Mouse (Mus musculus) neural tube, embryonic 15.5 days (tissue): ENCODE data around the gene Thsd4. TPM values are rescaled to one million over a fixed set of nuclear protein-coding genes. Genes with fewer than 3 reads are reported as not detected.
A peak's percentile ranks its signal among the peaks of the same experiment; 100 is the strongest.

ENCODE experiments used
- ATAC-seq: fragments of 200-750 bp; cut with Nextera tagmentation; 2 replicates; pipeline ENCODE4 v1.8.0; 2017; ENCODE audit warnings: mild to moderate bottlenecking, moderate TSS enrichment, moderate library complexity; ENCODE audit not compliant: low FRiP score
- H3K27ac ChIP-seq: fragments of 300-500 bp; sonication (generic); replicated peaks from 2 replicates; pipeline ENCODE4 v1.5.1; 2015; ENCODE audit warnings: mild to moderate bottlenecking, inconsistent platforms
- H3K27me3 ChIP-seq: fragments of 300-500 bp; sonication (generic); replicated peaks from 2 replicates; pipeline ENCODE4 v1.6.1; 2015; ENCODE audit warnings: inconsistent platforms
- H3K36me3 ChIP-seq: fragments of 300-500 bp; sonication (generic); 2 replicates; pipeline ENCODE4 v1.6.1; 2015; ENCODE audit warnings: inconsistent platforms
- H3K4me1 ChIP-seq: fragments of 300-500 bp; sonication (generic); 2 replicates; pipeline ENCODE4 v1.6.1; 2015; ENCODE audit warnings: inconsistent platforms
- H3K4me2 ChIP-seq: fragments of 300-500 bp; sonication (generic); 2 replicates; pipeline ENCODE4 v1.6.1; 2015; ENCODE audit warnings: inconsistent platforms, mild to moderate bottlenecking, moderate library complexity
- H3K4me3 ChIP-seq: fragments of 300-500 bp; sonication (generic); replicated peaks from 2 replicates; pipeline ENCODE4 v1.5.1; 2015; ENCODE audit warnings: mild to moderate bottlenecking, inconsistent platforms
- H3K9ac ChIP-seq: fragments of 300-500 bp; sonication (generic); replicated peaks from 2 replicates; pipeline ENCODE4 v1.6.1; 2015; ENCODE audit warnings: mild to moderate bottlenecking, inconsistent platforms
- H3K9me3 ChIP-seq: fragments of 300-500 bp; sonication (generic); replicated peaks from 2 replicates; pipeline ENCODE4 v1.6.1; 2016; ENCODE audit warnings: inconsistent platforms
- WGBS: fragments of 180-500 bp; shearing (Covaris S2); methylation state at CpG from one replicate; pipeline ENCODE4 v1.1.7; 2015; ENCODE audit warnings: mixed read lengths; 5-methylcytosine and 5-hydroxymethylcytosine counted together
- polyA plus RNA-seq: library from polyadenylated mRNA; unstranded; fragments of >200 nt; fragmentation: Nextera tagmentation; extraction: Ambion mirVana; gene quantifications from 2 replicates; pipeline ENCODE4 v1.2.1, GENCODE M21; 2015

Gene Thsd4
- polyA plus RNA-seq, 1 experiment from 2014 or later: 6.8 TPM

DNA sequence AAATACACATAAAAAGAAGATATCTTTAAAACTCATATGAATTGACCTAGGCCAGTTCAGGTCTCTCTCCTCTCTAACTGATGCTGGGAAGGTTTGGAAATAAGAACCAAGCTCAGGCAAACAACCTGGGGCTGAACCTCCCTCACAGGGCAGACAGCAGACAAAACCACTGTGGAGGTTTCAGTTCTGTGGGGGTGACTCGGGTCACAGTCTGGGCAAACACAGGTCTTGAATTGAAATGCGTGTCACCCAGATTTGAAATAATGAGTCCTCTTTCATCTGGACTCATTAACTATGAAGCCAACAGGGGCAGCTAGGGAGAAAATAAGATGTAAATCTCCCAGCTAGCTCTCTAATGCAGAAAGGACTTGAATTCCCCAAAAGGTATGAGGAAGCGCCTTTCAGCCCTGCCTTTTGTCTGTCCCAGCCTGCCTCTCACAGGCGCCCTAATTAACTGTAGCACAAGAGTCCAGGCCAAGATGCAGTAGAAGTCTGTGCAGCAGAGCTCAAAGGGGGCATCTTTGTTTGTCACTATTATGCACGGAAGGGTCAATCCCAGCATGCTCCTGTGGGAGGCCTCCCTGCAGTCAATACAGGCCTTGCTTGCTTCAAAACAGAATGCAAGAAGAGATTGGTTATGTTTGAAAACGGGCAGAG, 297.7 kb downstream of the Thsd4 start:
- Histone ChIP-seq H3K9ac (no peak overlapping the region), H3K27me3 (no peaks in the 10 kb centered on the region), H3K36me3 (no peaks in the 10 kb centered on the region), H3K9me3 (no peaks in the 10 kb centered on the region), H3K4me2 (no peak overlapping the region), H3K4me3 (no peak overlapping the region), H3K27ac (0 out of 2 replicates have a peak overlapping the region, but pooled peaks have one; percentile 37), H3K4me1 (peaks cover 11% of the 10 kb centered on the region; the same call in 1 of the 2 replicates)
- WGBS: 15% methylated on average over 6 of the region's 6 CpGs
- no peak for ATAC-seq

DNA sequence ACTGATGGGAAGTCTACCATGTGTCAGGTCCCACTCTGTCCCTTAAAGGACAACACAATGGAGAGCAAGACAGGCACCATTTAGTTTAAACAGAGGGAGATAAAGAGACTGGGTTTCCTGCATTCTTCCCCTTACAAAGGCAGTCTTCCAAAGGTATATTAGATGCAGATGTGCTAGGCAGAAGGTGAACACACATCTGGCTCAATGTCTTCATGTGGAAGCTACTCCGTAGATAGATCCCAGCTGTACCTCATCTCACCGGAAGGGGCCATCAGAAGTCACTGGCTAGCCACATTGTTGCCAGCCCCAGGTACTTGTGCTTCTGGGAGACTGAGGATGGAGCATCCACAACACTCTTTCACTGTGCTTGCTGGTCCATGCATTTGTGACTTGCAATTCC, 301.4 kb downstream of the Thsd4 start:
- Histone ChIP-seq H3K4me3 (no peak overlapping the region), H3K36me3 (no peaks in the 10 kb centered on the region), H3K9me3 (no peaks in the 10 kb centered on the region), H3K4me1 (peaks cover 6% of the 10 kb centered on the region; the same call in 1 of the 2 replicates), H3K4me2 (no peak overlapping the region), H3K9ac (no peak overlapping the region), H3K27ac (no peak overlapping the region), H3K27me3 (no peaks in the 10 kb centered on the region)
- no peak for ATAC-seq
- 91% methylated on average over 2 of the region's 2 CpGs for WGBS

DNA sequence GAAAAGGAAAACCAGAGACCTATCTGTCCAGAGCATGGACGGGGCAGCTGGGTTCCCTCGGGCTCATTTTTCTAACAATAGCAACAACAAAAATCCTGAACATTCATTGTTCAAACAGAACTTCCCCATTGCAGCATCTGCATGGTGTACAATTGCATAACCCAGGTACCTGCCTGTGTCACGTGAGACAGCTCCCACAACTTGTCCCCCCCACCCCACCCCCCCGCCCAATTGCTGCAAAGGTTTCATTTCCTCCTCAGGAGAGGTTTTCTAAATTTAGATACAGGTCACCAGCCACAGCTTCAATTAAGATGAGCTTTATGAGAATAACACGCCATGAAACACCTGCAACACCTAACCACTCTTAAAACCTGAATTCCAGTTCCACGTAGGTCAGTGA, 303.4 kb downstream of the Thsd4 start:
- Histone ChIP-seq H3K9me3 (no peaks in the 10 kb centered on the region), H3K9ac (no peak overlapping the region), H3K27me3 (no peaks in the 10 kb centered on the region), H3K4me3 (no peak overlapping the region), H3K4me1 (no peaks in the 10 kb centered on the region), H3K36me3 (no peaks in the 10 kb centered on the region), H3K27ac (no peak overlapping the region), H3K4me2 (no peak overlapping the region)
- ATAC-seq: no peak
- 79% methylated on average over 6 of the region's 6 CpGs for WGBS

DNA sequence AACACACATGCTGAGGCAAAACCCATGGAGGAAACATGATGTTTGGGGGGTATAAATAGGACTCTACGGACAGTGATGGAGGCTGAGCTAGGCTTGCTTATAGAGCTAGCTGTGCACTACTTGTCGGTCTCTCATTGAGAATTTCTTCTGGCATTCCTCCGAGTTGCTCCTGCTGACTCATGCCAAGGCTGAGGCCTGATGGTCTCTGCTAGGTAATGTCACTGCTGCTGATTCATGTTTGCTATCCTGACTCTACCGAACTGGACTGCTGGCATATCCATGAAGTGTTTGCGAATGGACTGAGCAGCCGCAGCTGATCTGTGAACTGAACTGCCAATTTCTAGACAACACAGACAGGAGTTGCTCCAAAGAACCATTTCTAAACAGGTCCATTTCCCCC, 305.8 kb downstream of the Thsd4 start:
- H3K27ac ChIP-seq: no peak overlapping the region
- H3K9ac ChIP-seq: no peak overlapping the region
- H3K27me3 ChIP-seq: no peaks in the 10 kb centered on the region
- no peak for ATAC-seq
- no peak overlapping the region for H3K4me3 ChIP-seq
- no peak overlapping the region for H3K4me2 ChIP-seq
- WGBS: 94% methylated on average over 6 of the region's 6 CpGs
- H3K36me3 ChIP-seq: no peaks in the 10 kb centered on the region
- no peaks in the 10 kb centered on the region for H3K9me3 ChIP-seq
- no peaks in the 10 kb centered on the region for H3K4me1 ChIP-seq

DNA sequence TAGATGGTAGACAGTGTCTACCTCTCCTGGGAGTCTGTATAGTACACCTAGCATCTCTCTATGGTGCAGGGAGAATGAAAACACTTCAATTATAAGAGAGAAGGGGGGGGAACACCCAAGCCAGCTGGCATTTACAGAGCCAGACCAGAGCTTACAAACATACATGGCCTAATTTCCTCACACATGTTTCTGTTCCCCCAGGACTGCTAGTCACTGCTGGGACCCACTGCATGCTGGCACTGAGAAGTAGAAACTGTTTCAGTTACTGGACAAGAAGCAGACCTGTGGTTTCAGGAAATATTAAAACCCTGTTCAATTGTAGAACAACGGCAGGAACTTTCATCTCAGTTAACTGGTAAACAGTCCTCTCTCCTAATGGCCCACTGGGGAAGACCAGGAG, 308.7 kb downstream of the Thsd4 start:
- Histone ChIP-seq H3K4me3 (no peak overlapping the region), H3K9ac (no peak overlapping the region), H3K9me3 (no peaks in the 10 kb centered on the region), H3K4me1 (no peaks in the 10 kb centered on the region), H3K36me3 (no peaks in the 10 kb centered on the region), H3K27me3 (no peaks in the 10 kb centered on the region), H3K4me2 (no peak overlapping the region), H3K27ac (no peak overlapping the region)
- WGBS: 70% methylated on average over 1 of the region's 1 CpGs
- no peak for ATAC-seq

DNA sequence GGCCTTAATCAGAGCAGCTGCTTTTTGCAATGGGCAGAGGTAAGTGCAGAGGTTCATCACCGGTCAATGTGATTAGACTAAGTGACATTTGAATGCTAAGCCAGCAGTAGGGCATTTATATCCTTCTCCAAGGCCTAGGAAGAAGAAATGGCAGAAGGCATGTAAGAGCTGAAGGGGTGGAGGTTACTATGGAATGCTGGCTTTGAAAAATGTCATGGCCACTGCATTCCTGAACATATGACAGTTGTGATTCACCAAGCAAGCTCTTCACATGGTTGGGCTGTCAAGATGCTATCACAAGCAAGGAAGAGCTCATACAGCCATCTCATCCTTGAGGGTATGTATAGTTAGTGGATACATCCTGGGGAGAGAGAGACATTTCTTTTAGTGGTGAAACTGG, 313.0 kb downstream of the Thsd4 start:
- WGBS: 89% methylated on average over 1 of the region's 1 CpGs
- Histone ChIP-seq H3K4me3 (no peak overlapping the region), H3K9me3 (no peaks in the 10 kb centered on the region), H3K36me3 (no peaks in the 10 kb centered on the region), H3K4me2 (no peak overlapping the region), H3K27me3 (no peaks in the 10 kb centered on the region), H3K27ac (no peak overlapping the region), H3K4me1 (no peaks in the 10 kb centered on the region), H3K9ac (no peak overlapping the region)
- ATAC-seq: no peak

DNA sequence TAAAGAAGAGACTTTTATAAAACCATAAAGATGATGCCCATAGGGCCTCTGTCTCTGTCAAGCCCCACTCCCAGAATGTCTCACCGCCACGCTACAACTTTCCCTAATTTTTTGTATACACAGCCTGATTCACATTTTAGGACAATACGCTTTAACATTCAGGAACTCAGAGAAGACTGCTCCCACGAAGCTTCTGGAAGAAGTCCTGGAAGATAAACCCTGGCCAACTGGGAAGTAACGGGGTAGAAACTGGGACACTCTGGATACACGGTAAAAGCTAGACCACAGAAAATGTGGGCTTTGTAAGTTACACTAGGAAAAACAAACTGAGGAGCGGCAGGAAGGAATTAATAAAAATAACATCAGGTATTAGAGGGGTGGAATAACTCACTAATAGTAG, 318.7 kb downstream of the Thsd4 start:
- WGBS: 87% methylated on average over 7 of the region's 7 CpGs
- no peak overlapping the region for H3K4me3 ChIP-seq
- no peaks in the 10 kb centered on the region for H3K9me3 ChIP-seq
- no peaks in the 10 kb centered on the region for H3K36me3 ChIP-seq
- no peak for ATAC-seq
- H3K9ac ChIP-seq: no peak overlapping the region
- no peak overlapping the region for H3K4me2 ChIP-seq
- H3K4me1 ChIP-seq: no peaks in the 10 kb centered on the region
- H3K27ac ChIP-seq: no peak overlapping the region
- H3K27me3 ChIP-seq: no peaks in the 10 kb centered on the region

DNA sequence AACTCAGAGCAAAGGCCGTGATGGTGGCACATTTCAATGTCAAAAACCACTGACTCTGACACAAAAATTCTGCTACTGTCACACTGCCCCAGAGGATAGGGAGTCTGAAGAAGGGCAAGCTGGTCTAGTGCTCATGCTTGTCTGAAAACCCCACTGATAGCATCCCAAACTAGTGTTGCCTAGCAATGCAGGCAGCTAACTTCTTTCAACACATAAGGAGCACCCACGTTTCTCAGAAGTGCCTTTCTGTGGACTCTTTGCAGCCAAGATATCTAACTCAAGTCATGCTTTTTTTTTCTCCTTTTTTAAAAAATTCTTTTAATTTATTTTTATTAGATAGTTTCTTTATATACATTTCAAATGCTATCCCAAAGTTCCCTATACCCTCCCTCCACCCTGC, 321.4 kb downstream of the Thsd4 start:
- no peaks in the 10 kb centered on the region for H3K27me3 ChIP-seq
- WGBS: 92% methylated on average over 2 of the region's 2 CpGs
- H3K9ac ChIP-seq: no peak overlapping the region
- no peaks in the 10 kb centered on the region for H3K36me3 ChIP-seq
- no peak overlapping the region for H3K4me2 ChIP-seq
- no peaks in the 10 kb centered on the region for H3K4me1 ChIP-seq
- no peak overlapping the region for H3K4me3 ChIP-seq
- H3K27ac ChIP-seq: no peak overlapping the region
- H3K9me3 ChIP-seq: no peaks in the 10 kb centered on the region
- ATAC-seq: no peak

DNA sequence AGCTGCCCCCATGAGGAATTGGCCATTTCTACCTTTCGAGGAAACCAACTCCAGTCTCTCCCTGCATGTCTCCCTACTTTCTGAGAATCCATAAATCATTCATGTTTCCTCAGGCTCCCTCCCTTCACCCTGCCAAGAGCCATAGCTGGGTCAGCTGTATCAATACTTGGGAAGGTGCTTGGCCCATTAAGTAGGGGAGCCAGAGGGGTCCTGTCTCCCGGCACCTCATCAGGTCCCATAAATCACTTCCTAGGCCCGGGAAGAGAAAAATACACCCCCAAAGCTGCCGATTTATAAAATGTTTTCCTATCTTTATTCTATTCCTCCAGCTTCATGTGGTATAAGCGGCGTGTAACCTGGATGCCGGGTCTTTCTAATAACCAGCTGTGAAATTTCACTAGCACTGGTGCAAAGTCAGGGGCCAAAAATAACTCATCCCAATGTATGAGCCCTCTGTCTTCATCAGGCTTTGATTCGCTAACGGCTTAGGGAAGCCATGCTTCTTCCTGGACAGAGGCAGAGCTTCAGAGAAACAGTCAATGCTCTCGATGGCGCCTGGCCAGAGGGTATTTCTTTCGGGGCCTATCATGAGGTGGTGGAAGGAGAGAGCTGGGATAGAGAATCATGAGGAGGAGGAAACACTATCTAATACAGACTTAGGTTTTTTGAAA, 323.2 kb downstream of the Thsd4 start:
- Histone ChIP-seq H3K36me3 (no peaks in the 10 kb centered on the region), H3K9ac (no peak overlapping the region), H3K4me3 (no peak overlapping the region), H3K4me2 (no peak overlapping the region), H3K27ac (no peak overlapping the region), H3K4me1 (peaks cover 13% of the 10 kb centered on the region), H3K27me3 (no peaks in the 10 kb centered on the region), H3K9me3 (no peaks in the 10 kb centered on the region)
- no peak for ATAC-seq
- WGBS: 81% methylated on average over 12 of the region's 12 CpGs

DNA sequence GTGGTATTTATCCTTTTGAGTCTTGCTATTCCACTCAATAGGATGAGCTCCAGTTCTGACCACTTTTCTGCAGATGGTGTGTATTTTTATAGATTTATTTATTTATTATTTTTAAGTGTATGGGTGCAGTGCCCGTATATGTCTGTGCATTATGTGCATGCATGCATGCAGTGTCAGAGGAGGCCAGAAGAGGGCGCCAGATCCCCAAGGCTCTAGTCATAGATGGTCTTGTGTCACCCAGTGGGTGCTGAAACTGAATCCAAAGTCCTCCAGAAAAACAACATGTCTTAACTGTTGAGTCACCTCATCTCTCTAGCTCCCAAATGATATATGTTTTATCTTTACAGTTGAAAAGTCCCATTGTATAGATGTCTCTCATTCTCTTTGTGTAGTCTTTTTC, 326.3 kb downstream of the Thsd4 start:
- Histone ChIP-seq H3K4me1 (peaks cover 13% of the 10 kb centered on the region), H3K4me2 (no peak overlapping the region), H3K27me3 (no peaks in the 10 kb centered on the region), H3K36me3 (no peaks in the 10 kb centered on the region), H3K9ac (no peak overlapping the region), H3K27ac (no peak overlapping the region), H3K9me3 (no peaks in the 10 kb centered on the region), H3K4me3 (no peak overlapping the region)
- 82% methylated on average over 2 of the region's 2 CpGs for WGBS
- no peak for ATAC-seq

DNA sequence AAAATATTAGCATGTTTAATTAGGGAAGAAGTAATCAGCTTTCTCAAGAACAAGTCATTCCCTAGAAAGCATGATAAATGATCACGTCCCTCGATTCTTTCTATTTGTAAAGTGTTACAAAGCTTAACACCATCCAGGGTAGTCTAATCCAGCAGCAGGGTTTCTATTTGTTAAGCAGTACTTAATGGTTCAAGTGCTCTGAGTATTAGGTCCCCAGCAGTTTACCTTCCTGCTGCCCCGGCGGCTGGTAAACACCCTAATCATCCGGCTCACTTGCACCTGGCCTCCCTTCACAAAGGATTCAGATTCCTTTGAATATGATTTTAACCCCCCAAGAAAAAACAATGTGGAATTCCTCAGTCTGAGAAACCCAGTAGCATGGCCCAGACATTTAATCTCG, 326.9 kb downstream of the Thsd4 start:
- H3K4me1 ChIP-seq: peaks cover 13% of the 10 kb centered on the region
- H3K4me2 ChIP-seq: no peak overlapping the region
- no peak for ATAC-seq
- no peak overlapping the region for H3K4me3 ChIP-seq
- H3K27ac ChIP-seq: no peak overlapping the region
- H3K9ac ChIP-seq: no peak overlapping the region
- H3K9me3 ChIP-seq: no peaks in the 10 kb centered on the region
- no peaks in the 10 kb centered on the region for H3K36me3 ChIP-seq
- no peaks in the 10 kb centered on the region for H3K27me3 ChIP-seq
- 46% methylated on average over 6 of the region's 6 CpGs for WGBS

DNA sequence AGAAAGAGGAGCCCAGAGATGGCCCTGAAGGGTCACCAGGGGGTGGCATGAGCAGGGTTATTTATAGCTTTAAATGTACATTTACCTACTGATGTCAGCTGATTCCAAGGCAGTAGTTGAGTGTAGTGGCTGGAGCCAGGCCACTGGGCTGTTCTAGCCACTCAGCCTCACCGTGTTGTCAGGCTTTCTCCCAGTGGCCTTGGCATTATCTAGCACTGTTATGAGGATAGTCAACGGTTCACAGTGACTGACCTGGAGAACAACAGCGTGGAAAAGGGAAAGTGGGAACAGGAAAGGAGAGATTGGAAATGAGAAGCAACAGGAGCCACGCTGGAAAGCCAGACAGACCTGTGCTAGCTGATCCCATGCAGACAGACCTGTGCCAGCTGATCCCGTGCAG, 329.5 kb downstream of the Thsd4 start:
- Histone ChIP-seq H3K27me3 (no peaks in the 10 kb centered on the region), H3K4me1 (peaks cover 13% of the 10 kb centered on the region), H3K36me3 (no peaks in the 10 kb centered on the region), H3K4me2 (no peak overlapping the region), H3K27ac (no peak overlapping the region), H3K9me3 (no peaks in the 10 kb centered on the region), H3K4me3 (no peak overlapping the region), H3K9ac (no peak overlapping the region)
- 88% methylated on average over 5 of the region's 5 CpGs for WGBS
- no peak for ATAC-seq
